In genomic region chr5:45449831-45450716, GRCm38 (mm10) we compare ENCODE assay signal across 8 mouse cellular contexts. TPM values are rescaled to one million over a fixed set of nuclear protein-coding genes. Genes with fewer than 3 reads are reported as not detected.
DNase-seq lines count a peak whose midpoint lies in the region; ATAC-seq lines count a peak whose summit lies in the region.

Qdpr (minus strand) TSS chr5:45450236.

- H3K79me2 ChIP-seq in macrophage (ENCODE audit: inconsistent target), result peaks cover 14% of the 10 kb centered on the region; the same call in 1 of the 2 replicates

- H3K4me3 ChIP-seq in hindbrain, embryonic 16.5 days (ENCODE audit: low read length), result peak within 1 kb of the TSS; percentile 71
- peak within 1 kb of the TSS; percentile 57 for H3K4me3 ChIP-seq in macrophage (ENCODE audit: inconsistent target)

- under 1% methylated on average over 69 of the region's 70 CpGs for WGBS in hindbrain, embryonic 16.5 days
- 2% methylated on average over 65 of the region's 70 CpGs for WGBS in macrophage (ENCODE audit: missing documents)

- peak; percentile 98 for DNase-seq in WW6 (ENCODE audit: low read depth, low spot score)
- DNase-seq in cerebellum, postnatal 4 days (ENCODE audit: low spot score in 2 of 2), result peak; percentile 64 to 91
- peak; percentile 96 for DNase-seq in gastrocnemius, adult 18-20 months (ENCODE audit: low spot score)
- DNase-seq in left cerebral cortex, adult 18-20 months (ENCODE audit: low spot score in 2 of 2), result peak; percentile 91 to 93
- peak; percentile 97 for DNase-seq in right cerebral cortex, adult 18-20 months
- DNase-seq in urinary bladder, postnatal 10 days (ENCODE audit: low spot score), result peak; percentile 82

- peak; percentile 99 for ATAC-seq in hindbrain, embryonic 16.5 days

- no peaks in the 10 kb centered on the region for H3K9me3 ChIP-seq in hindbrain, embryonic 16.5 days (ENCODE audit: control insufficient read depth, low read length)

- peak within 1 kb of the TSS; percentile 78 for H3K27ac ChIP-seq in hindbrain, embryonic 16.5 days (ENCODE audit: low read depth, low read length)
- peak within 1 kb of the TSS; percentile 7; the same call in 1 of the 2 replicates for H3K27ac ChIP-seq in macrophage

- no peaks in the 10 kb centered on the region for H3K27me3 ChIP-seq in hindbrain, embryonic 16.5 days (replicated peaks; ENCODE audit: control insufficient read depth, insufficient read depth, low read length)

- H3K4me2 ChIP-seq in hindbrain, embryonic 16.5 days (ENCODE audit: low read length), result peak within 1 kb of the TSS; percentile 99

- H3K36me3 ChIP-seq in hindbrain, embryonic 16.5 days (ENCODE audit: control insufficient read depth, insufficient read depth, low read length), result no peaks in the 10 kb centered on the region
- peaks cover 8% of the 10 kb centered on the region; the same call in 1 of the 2 replicates for H3K36me3 ChIP-seq in macrophage (ENCODE audit: inconsistent target)

- peak within 1 kb of the TSS; percentile 82 for H3K9ac ChIP-seq in hindbrain, embryonic 16.5 days (ENCODE audit: low read depth, low read length)

- peaks cover 9% of the 10 kb centered on the region for H3K4me1 ChIP-seq in hindbrain, embryonic 16.5 days (ENCODE audit: control insufficient read depth, insufficient read depth, low read depth, low read length)

RNA-seq across cellular contexts. Expression of gene Qdpr, which starts in this region (rescaled TPM):
- total RNA-seq in gastrocnemius, adult 18-20 months (2021), result 10 to 100 TPM; 45.7 to 50.0 TPM
- polyA plus RNA-seq in hindbrain, embryonic 16.5 days (2015; fragmentation: Nextera tagmentation; extraction: Ambion mirVana), result 141 and 154 TPM in 2 replicates
- 100 to 1,000 TPM; 150 to 168 TPM for total RNA-seq in left cerebral cortex, adult 18-20 months (2021)
- 10 to 100 TPM in 15 of 26 experiments, 1 to 10 TPM in 11; 2.0 to 23.6 (median 10.7) TPM for total RNA-seq in macrophage (2018; cell fraction: chromatin; rRNA removed)
- 10 to 100 TPM; 46.8 to 99.1 (median 73.0) TPM for total RNA-seq in macrophage (2018; cell fraction: cytosol; rRNA removed)
- 10 to 100 TPM; 11.5 to 37.3 (median 20.2) TPM for total RNA-seq in macrophage (2018; cell fraction: nucleus; rRNA removed)
- polyA plus RNA-seq in macrophage (2018), result 49.5 to 98.6 TPM (median 74.1 TPM) in 3 replicates

Comparison
In these comparisons a context has a peak if more than half of its experiments do, and no peak if none do; other contexts are left out.
1. Peak in every context shown above with its lines: DNase-seq, ATAC-seq, H3K4me3 ChIP-seq and H3K27ac ChIP-seq.